Mouse (Mus musculus) common myeloid progenitor, adult 5-6 weeks (primary cell): Measurements from ENCODE around the gene Pdgfra. TPM values are rescaled to one million over a fixed set of nuclear protein-coding genes. Genes with fewer than 3 reads are reported as not detected.

Source experiments
- ATAC-seq: replicated peaks from 2 replicates; pipeline ENCODE4 v1.8.0; 2016; ENCODE audit warnings: low read depth, mild to moderate bottlenecking, moderate TSS enrichment, inconsistent platforms; ENCODE audit not compliant: poor library complexity, severe bottlenecking
- total RNA-seq: library from RNA; stranded (forward); fragments of 200-1000, 187-1606 nt; gene quantifications from 2 replicates; pipeline ENCODE4 v1.2.3, GENCODE M21; 2017

Pdgfra gene
- 0.05 TPM in 1 of 2 replicates, not detected in the other for total RNA-seq

- ATAC-seq, result no peak
Observed at GRCm38 (mm10) chr5:75152021-75152425, at the start of gene Pdgfra. Gene Pdgfra (plus strand): TSS chr5:75152292.

- ATAC-seq, result no peak
Observed at GRCm38 (mm10) chr5:75106511-75106910, 45.6 kb upstream of the Pdgfra start.

- ATAC-seq, result no peak
Observed at GRCm38 (mm10) chr5:75109368-75109767, 42.7 kb upstream of the Pdgfra start.

- ATAC-seq, result no peak
Observed at GRCm38 (mm10) chr5:75111781-75112180, 40.3 kb upstream of the Pdgfra start.

- peak; percentile 62; the same call in 1 of the 2 replicates for ATAC-seq
Observed at GRCm38 (mm10) chr5:75118840-75119239, 33.3 kb upstream of the Pdgfra start.

GRCm38 (mm10) chr5:75121646-75122045 is 30.4 kb upstream of the Pdgfra start:
- no peak for ATAC-seq

- ATAC-seq, result no peak
Observed at GRCm38 (mm10) chr5:75134681-75135080, 17.4 kb upstream of the Pdgfra start.

GRCm38 (mm10) chr5:75143092-75143491 is 9.0 kb upstream of the Pdgfra start:
- peak; percentile 77 for ATAC-seq

- no peak for ATAC-seq
Observed at GRCm38 (mm10) chr5:75143767-75144166, 8.3 kb upstream of the Pdgfra start.

GRCm38 (mm10) chr5:75145341-75145740 is 6.8 kb upstream of the Pdgfra start:
- no peak for ATAC-seq

- ATAC-seq, result no peak
Observed at GRCm38 (mm10) chr5:75146469-75146868, 5.6 kb upstream of the Pdgfra start.

- ATAC-seq, result no peak
Observed at GRCm38 (mm10) chr5:75148343-75149127, 3.6 kb upstream of the Pdgfra start.

GRCm38 (mm10) chr5:75149380-75149779 is 2.7 kb upstream of the Pdgfra start:
- no peak for ATAC-seq

GRCm38 (mm10) chr5:75149880-75150279 is 2.2 kb upstream of the Pdgfra start:
- no peak for ATAC-seq

GRCm38 (mm10) chr5:75150341-75150981 is 1.6 kb upstream of the Pdgfra start:
- no peak for ATAC-seq

GRCm38 (mm10) chr5:75151146-75151900 is 769 bp upstream of the Pdgfra start:
- no peak for ATAC-seq

GRCm38 (mm10) chr5:75152791-75153625 is 916 bp downstream of the Pdgfra start:
- ATAC-seq, result no peak

GRCm38 (mm10) chr5:75153626-75153960 is 1.5 kb downstream of the Pdgfra start:
- no peak for ATAC-seq

- ATAC-seq, result peak; percentile 36
Observed at GRCm38 (mm10) chr5:75153961-75154620, 2.0 kb downstream of the Pdgfra start.
